Mouse (Mus musculus): ENCODE results near the gene Smpd4. TPM values are rescaled to one million over a fixed set of nuclear protein-coding genes. Genes with fewer than 3 reads are reported as not detected.

Smpd4 gene
- polyA plus RNA-seq, 1 experiment from 2014 or later = 27.5 TPM

- H3K9ac ChIP-seq = no peak overlapping the region
- no peaks in the 10 kb centered on the region for H3K9me3 ChIP-seq
- no peak overlapping the region for H3K4me2 ChIP-seq (replicated peaks)
- peaks cover 35% of the 10 kb centered on the region for H3K36me3 ChIP-seq
- no peaks in the 10 kb centered on the region for H3K27me3 ChIP-seq (replicated peaks)
- H3K4me1 ChIP-seq (replicated peaks) = no peaks in the 10 kb centered on the region
- ATAC-seq = no peak
- no peak overlapping the region for H3K4me3 ChIP-seq (replicated peaks)
- 94% methylated on average over 9 of the region's 9 CpGs for WGBS
- H3K27ac ChIP-seq = no peak overlapping the region
These were observed 21.6 kb downstream of the Smpd4 start for GRCm38 (mm10) chr16:17640706-17641105.

DNA sequence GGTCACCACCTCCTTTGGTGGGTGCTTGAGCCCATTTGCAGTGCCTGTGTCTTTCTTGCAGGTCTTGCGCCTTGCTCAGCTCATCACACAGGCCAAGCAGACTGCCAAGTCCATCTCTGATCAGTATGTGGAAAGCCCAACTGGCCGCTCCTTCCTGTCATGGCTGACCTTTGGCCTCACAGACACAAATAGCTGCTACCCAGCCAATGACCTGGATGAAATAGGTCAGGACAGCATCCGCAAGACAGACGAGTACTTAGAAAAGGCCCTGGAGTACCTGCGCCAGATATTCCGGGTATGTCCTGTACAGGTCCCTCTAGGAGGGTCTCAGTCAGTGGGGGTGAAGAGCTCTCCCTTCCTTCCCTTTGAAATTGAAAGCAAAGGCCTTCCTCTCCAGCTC, 22.1 kb downstream of the Smpd4 start:
- peaks cover 3% of the 10 kb centered on the region; the same call in 1 of the 2 replicates for H3K4me1 ChIP-seq (replicated peaks)
- H3K27ac ChIP-seq = no peak overlapping the region
- no peak overlapping the region for H3K4me2 ChIP-seq (replicated peaks)
- 85% methylated on average over 6 of the region's 6 CpGs for WGBS
- H3K27me3 ChIP-seq (replicated peaks) = no peaks in the 10 kb centered on the region
- H3K9me3 ChIP-seq = no peaks in the 10 kb centered on the region
- peaks cover 35% of the 10 kb centered on the region for H3K36me3 ChIP-seq
- H3K4me3 ChIP-seq (replicated peaks) = no peak overlapping the region
- no peak for ATAC-seq
- H3K9ac ChIP-seq = no peak overlapping the region

- WGBS = 91% methylated on average over 8 of the region's 8 CpGs
- H3K4me3 ChIP-seq (replicated peaks) = no peak overlapping the region
- H3K27ac ChIP-seq = no peak overlapping the region
- ATAC-seq = no peak
- peaks cover 35% of the 10 kb centered on the region for H3K36me3 ChIP-seq
- H3K9ac ChIP-seq = no peak overlapping the region
- no peaks in the 10 kb centered on the region for H3K27me3 ChIP-seq (replicated peaks)
- H3K4me2 ChIP-seq (replicated peaks) = no peak overlapping the region
- peaks cover 11% of the 10 kb centered on the region for H3K4me1 ChIP-seq (replicated peaks)
- H3K9me3 ChIP-seq = no peaks in the 10 kb centered on the region
These were observed 23.2 kb downstream of the Smpd4 start for GRCm38 (mm10) chr16:17642311-17642710.

DNA sequence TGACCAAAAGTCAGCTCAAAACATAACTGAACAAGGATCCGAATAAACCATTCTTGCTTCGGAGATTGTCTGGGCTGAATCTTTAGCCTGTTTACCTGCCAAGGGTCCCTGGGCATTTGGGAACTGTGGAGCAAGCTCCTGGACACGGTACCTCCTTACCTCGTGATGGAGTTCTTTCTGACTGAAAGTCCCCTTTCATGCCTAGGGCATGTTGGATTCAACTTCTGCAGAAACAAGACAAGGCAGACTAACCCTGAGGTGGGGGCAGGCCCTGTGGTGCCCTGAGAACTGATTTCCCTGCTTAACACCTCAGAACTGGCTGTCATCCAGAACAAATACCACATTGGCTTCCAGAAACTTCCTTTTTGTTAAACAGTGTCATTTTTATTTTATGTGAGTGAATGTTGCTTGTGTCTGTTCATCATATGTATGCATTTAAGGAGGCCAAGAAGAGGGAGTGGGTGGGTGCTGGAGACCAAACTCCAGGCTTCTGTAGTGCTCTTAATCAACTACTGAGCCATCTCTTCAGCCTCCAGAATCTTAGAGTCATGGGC, 24.4 kb downstream of the Smpd4 start:
- H3K9me3 ChIP-seq = no peaks in the 10 kb centered on the region
- H3K36me3 ChIP-seq = peaks cover 32% of the 10 kb centered on the region
- no peak overlapping the region for H3K4me3 ChIP-seq (replicated peaks)
- H3K4me2 ChIP-seq (replicated peaks) = no peak overlapping the region
- H3K9ac ChIP-seq = no peak overlapping the region
- peaks cover 11% of the 10 kb centered on the region for H3K4me1 ChIP-seq (replicated peaks)
- no peak for ATAC-seq
- no peaks in the 10 kb centered on the region for H3K27me3 ChIP-seq (replicated peaks)
- no peak overlapping the region for H3K27ac ChIP-seq
- 94% methylated on average over 4 of the region's 4 CpGs for WGBS

DNA sequence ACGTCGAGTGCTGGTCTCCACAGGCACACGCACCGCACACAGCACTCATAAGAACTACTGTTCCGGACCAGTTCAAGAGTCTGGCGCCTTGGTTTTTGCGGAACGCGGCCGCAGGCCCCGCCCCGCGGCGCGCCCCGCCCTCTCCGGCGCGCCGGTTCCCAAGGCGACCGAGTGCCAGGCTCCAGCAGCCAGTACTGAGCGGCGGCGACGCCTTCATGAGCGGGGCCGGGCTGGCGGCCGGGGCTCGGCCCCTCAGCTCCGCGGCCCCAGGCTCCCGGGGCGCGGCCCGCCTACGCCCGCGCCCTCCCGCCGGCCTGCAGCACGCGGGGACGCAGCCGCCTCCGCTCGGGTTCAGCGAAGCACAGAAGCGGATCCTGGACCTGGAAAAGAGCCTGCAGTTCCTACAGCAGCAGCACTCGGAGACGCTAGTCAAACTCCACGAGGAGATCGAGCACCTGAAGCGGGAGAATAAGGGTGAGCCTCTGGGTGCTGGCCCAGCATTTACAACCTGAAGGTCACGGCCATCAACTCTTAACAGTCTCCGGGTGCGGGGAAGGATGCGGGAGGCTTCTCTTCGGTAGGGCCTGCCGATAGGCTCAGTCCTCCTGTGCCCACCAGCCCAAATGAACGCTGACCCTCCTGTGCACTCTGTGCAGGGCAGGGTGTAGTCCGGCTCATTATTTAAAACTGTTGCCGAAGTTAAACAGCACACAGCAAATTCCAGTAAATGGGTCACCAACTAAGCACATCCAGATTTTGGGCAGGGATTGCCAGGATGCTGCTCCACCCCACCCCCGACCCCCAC, 27.4 kb downstream of the Smpd4 start, which contains the start of gene Ccdc74a:
TSS of gene Ccdc74a (plus strand) at position 161 of the 805 bp plus-strand sequence.
- peak within 1 kb of the TSS; percentile 48; the same call in 1 of the 2 replicates for H3K27ac ChIP-seq

GRCm38 (mm10) chr16:17647156-17647555, 28.0 kb downstream of the Smpd4 start:
- H3K4me2 ChIP-seq (replicated peaks) = peak overlapping the region; percentile 97
- peak overlapping the region; percentile 56; the same call in 1 of the 2 replicates for H3K4me3 ChIP-seq (replicated peaks)
- H3K4me1 ChIP-seq (replicated peaks) = peaks cover 11% of the 10 kb centered on the region
- WGBS = 33% methylated on average over 1 of the region's 1 CpGs
- H3K27ac ChIP-seq = no peak overlapping the region
- H3K36me3 ChIP-seq = peaks cover 22% of the 10 kb centered on the region
- no peaks in the 10 kb centered on the region for H3K9me3 ChIP-seq
- H3K27me3 ChIP-seq (replicated peaks) = no peaks in the 10 kb centered on the region
- H3K9ac ChIP-seq = peak overlapping the region; percentile 11; the same call in 1 of the 2 replicates
- ATAC-seq = no peak

More for the DNA sequence above, 27.4 kb downstream of the Smpd4 start, which contains the start of gene Ccdc74a:
- Histone ChIP-seq H3K36me3 (peaks cover 22% of the 10 kb centered on the region), H3K4me1 (replicated peaks) (peaks cover 11% of the 10 kb centered on the region), H3K9ac (peak within 1 kb of the TSS; percentile 58), H3K4me2 (replicated peaks) (peak within 1 kb of the TSS; percentile 97), H3K9me3 (no peaks in the 10 kb centered on the region), H3K27me3 (replicated peaks) (no peaks in the 10 kb centered on the region), H3K4me3 (replicated peaks) (peak within 1 kb of the TSS; percentile 56)
- peak; percentile 98 for ATAC-seq
- 2% methylated on average over 48 of the region's 65 CpGs for WGBS

DNA sequence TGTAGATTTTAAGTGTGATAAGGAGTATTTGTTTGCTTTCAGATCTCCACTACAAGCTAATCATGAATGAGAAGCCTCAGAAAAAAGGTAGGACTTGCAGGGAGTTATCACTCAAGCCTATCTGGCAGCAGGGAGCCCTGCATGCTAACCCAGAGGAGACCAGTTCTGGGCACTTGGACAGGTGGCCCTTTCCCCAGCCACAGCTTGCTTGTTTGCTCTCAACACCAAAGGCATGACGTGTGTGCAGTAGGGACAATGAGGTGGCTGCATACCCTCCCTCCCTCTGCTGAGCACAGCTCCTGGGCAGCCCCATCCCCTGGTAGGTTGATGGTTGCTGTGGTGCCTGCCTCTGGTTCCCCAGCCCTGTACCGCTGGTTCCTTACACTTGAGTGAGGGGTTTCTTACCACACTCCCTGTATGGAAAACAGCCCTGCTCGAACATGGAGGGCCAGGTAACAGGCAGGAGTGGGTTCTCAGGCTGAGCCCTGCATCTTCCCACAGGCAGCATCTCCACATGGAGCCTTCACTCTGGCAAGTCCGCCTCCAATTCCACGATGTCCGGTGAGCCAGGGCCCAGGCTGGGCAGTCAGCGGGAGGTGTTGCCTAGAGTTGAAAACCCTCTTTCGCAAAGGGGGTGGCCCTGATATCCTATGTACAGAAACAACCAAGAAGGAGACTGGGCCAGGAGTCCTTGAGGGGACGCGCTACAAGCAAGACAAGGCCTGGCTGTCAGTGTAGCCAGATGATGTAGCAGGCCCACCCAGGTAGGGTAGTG, 28.6 kb downstream of the Smpd4 start:
- Histone ChIP-seq H3K36me3 (peaks cover 22% of the 10 kb centered on the region), H3K4me1 (replicated peaks) (peaks cover 11% of the 10 kb centered on the region), H3K27me3 (replicated peaks) (no peaks in the 10 kb centered on the region), H3K4me2 (replicated peaks) (no peak overlapping the region), H3K4me3 (replicated peaks) (no peak overlapping the region), H3K9me3 (no peaks in the 10 kb centered on the region), H3K9ac (peak overlapping the region; percentile 11; the same call in 1 of the 2 replicates), H3K27ac (no peak overlapping the region)
- ATAC-seq = no peak
- 81% methylated on average over 10 of the region's 10 CpGs for WGBS

GRCm38 (mm10) chr16:17649925-17650605, 30.9 kb downstream of the Smpd4 start:
- peaks cover 38% of the 10 kb centered on the region for H3K36me3 ChIP-seq
- 88% methylated on average over 16 of the region's 16 CpGs for WGBS
- H3K27ac ChIP-seq = no peak overlapping the region
- H3K4me3 ChIP-seq (replicated peaks) = no peak overlapping the region
- H3K9me3 ChIP-seq = no peaks in the 10 kb centered on the region
- H3K9ac ChIP-seq = no peak overlapping the region
- no peak for ATAC-seq
- no peaks in the 10 kb centered on the region for H3K27me3 ChIP-seq (replicated peaks)
- H3K4me1 ChIP-seq (replicated peaks) = peaks cover 11% of the 10 kb centered on the region
- H3K4me2 ChIP-seq (replicated peaks) = no peak overlapping the region

DNA sequence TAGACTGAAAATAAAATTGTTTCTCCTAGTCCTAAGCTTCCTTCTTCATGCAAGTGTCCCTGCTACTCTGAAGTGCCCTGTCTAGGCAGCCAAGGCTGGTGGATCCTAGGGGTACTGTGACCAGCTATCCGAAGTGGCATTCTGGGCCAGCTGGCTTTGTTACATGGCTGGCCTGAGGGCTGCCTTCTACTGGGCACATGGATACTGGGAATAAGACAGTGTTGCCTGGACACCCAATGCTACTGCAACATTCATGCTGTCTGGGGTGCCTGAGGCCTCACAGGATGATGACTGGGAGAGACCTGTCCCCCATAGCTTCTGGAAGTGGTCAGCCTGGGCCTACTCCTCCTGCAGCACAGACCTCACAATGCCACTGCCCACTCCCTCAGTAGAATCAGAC, 31.6 kb downstream of the Smpd4 start:
- Histone ChIP-seq H3K4me2 (replicated peaks) (no peak overlapping the region), H3K9ac (no peak overlapping the region), H3K4me1 (replicated peaks) (peaks cover 11% of the 10 kb centered on the region), H3K27me3 (replicated peaks) (no peaks in the 10 kb centered on the region), H3K9me3 (no peaks in the 10 kb centered on the region), H3K36me3 (peaks cover 44% of the 10 kb centered on the region), H3K4me3 (replicated peaks) (no peak overlapping the region), H3K27ac (no peak overlapping the region)
- 97% methylated on average over 1 of the region's 1 CpGs for WGBS
- ATAC-seq = no peak

DNA sequence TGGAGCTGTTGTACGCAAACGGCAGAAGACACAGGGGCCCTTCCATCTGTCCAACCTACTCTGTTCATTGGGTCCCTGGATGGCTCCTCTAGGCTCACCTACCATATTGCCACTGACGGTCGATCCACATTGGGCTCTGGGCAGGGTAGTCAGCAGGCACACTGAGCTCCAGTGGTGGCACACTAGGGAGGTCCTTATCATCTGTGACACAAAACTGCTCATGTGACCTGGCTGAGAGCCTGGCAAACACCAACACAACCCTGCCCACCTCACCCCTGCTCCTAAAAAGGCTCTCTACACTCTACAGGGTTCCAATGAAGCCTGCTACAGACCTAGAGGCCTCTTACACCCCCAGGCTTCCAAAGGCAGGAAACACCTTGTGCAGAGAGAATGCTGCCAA, 33.5 kb downstream of the Smpd4 start:
- Histone ChIP-seq H3K36me3 (peaks cover 44% of the 10 kb centered on the region), H3K27ac (no peak overlapping the region), H3K27me3 (replicated peaks) (no peaks in the 10 kb centered on the region), H3K4me2 (replicated peaks) (no peak overlapping the region), H3K9ac (no peak overlapping the region), H3K9me3 (no peaks in the 10 kb centered on the region), H3K4me1 (replicated peaks) (no peaks in the 10 kb centered on the region), H3K4me3 (replicated peaks) (no peak overlapping the region)
- ATAC-seq = no peak
- WGBS = 87% methylated on average over 4 of the region's 4 CpGs

DNA sequence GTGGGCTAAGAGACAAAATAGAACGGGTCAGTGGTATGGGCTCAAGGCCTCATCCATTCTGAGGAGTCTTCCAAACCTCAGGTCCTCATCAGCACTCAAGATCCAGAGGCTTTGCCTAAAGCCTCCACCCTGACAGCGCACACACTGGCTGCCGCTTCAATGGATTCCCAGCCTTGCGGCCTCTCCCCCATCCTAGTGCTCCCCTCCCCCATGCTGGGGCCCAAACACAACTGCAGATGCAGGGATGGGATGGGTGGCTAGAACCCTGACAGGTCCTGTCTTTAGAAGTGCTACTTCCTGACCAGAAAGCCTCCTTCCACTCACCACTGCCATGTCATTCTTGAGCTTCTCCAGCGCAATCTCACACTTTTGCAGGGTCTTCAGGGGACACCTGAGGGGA, 34.4 kb downstream of the Smpd4 start:
- no peaks in the 10 kb centered on the region for H3K4me1 ChIP-seq (replicated peaks)
- no peaks in the 10 kb centered on the region for H3K27me3 ChIP-seq (replicated peaks)
- H3K4me2 ChIP-seq (replicated peaks) = no peak overlapping the region
- peaks cover 44% of the 10 kb centered on the region for H3K36me3 ChIP-seq
- ATAC-seq = no peak
- H3K9ac ChIP-seq = no peak overlapping the region
- no peak overlapping the region for H3K4me3 ChIP-seq (replicated peaks)
- no peaks in the 10 kb centered on the region for H3K9me3 ChIP-seq
- H3K27ac ChIP-seq = no peak overlapping the region
- WGBS = 96% methylated on average over 5 of the region's 5 CpGs

Data from intestine, embryonic 15.5 days (tissue).